Mouse (Mus musculus) retina, postnatal 7 days (tissue): Measurements from ENCODE around the gene Rsrc1.

Source experiments
- DNase-seq: peaks from one replicate; pipeline ENCODE4 v3.0.0-alpha.2; 2012; ENCODE audit warnings: low read depth, low spot score

Gene Rsrc1

DNA sequence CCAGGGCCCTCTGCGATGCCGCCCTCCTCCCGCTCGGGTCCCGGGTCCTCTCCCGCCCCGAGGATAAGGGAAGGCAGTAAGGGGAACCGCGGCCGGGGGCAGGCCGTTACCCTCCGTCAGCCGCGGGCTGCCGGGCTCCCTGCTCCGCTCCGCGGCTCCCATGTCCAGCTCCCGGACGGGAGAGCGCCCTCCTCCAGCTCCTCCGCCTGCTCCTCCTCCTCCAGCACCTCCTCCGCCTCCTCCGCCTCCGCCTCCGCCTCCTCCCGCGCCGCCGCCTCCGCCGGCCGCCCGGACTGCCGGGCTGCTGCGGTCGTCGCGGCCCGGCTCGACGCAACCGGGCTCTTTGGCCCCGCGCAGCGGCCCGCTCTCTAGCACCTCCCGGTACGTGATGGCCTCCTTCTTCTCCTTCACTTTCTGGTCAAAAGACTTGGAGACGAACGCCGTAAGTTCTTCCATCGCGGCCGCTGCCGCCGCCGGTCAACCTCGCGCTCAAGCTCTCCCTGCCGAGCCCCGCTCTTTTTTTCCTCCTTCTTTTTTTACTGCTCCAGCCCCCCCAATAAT is at the start of gene Rsrc1:
Gene Rsrc1, plus strand, starts transcription at position 290 of the 561 bp plus-strand sequence.
- no peak for DNase-seq

- no peak for DNase-seq
Observed at GRCm38 (mm10) chr3:66939675-66940074, 41.5 kb upstream of the Rsrc1 start.

DNA sequence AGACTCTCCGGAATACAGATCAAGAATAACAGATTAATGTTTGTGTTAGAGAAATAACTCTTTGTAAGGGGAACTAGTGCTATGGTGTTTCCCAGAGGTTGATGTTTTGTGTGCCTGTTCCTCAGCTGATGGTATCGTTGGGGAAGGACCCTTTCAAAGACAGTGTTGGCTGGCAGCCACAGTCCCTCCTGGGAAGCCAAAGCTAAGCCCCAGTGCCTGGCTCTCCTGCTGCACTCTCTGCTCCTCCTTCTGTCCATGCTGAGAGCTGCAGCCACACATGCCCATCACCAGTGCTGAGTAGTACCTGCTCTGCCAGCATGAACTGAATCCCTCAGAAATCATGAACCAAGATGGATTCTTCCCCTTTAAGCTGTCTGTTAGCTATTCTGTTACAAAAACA is 26.1 kb upstream of the Rsrc1 start:
- no peak for DNase-seq

GRCm38 (mm10) chr3:66959972-66960371 is 21.2 kb upstream of the Rsrc1 start:
- no peak for DNase-seq

DNA sequence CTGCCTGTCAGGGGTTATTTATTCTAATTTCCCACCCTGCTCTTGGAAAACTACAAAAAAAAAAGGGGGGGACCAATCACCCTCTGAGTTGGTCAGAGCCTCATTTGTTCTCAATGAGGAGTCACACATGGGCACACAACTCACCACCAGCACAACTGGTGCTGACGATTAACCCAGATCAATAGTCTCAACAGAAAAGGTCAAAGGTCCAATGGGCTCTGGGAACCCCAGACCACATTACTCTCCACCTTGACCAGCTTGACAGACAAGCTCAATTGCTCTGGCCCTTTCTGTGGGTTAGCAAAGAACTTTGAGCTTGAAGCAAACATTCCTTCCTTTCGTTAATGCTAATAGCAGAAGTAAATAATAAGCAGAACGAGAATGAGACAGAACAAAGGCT is 16.3 kb upstream of the Rsrc1 start:
- no peak for DNase-seq

DNA sequence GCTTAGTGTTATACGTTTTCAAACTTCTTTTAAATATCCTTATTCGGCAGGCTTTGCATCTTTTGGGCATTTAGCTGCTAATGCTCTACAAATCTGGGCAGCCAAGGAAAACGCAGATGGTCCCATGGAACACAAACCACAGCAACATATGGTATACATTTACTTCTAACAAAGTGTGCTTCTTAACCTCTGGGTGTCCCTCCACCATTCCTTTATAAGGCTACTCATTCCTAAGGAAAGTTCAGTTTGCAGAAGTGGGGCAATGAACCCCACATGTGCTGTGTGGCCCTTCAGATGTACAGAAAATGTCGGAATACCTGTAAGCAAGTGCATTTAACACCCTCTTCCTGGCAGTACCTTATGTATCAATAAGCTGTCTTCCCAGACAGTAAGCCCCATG is 13.7 kb upstream of the Rsrc1 start:
- no peak for DNase-seq

DNA sequence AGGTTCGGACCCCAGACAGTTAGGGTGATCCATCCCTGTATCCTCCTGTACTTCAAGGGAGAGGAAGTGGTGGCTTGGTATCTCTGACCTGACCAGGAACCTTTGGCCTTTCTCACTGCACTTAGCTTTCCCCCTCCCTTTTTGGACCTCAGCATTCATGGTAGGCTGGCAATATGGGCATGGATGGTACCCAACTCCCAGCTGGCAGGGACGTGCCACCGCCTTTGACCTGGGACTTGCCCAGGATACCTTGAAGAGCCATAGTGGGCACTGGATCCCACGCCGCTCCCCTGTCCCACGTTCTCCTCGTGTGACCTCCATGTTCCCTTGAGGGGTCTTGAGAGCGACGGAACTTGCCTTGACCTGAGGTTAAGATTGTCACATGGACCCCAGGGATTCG is 10.9 kb upstream of the Rsrc1 start:
- DNase-seq = no peak

DNA sequence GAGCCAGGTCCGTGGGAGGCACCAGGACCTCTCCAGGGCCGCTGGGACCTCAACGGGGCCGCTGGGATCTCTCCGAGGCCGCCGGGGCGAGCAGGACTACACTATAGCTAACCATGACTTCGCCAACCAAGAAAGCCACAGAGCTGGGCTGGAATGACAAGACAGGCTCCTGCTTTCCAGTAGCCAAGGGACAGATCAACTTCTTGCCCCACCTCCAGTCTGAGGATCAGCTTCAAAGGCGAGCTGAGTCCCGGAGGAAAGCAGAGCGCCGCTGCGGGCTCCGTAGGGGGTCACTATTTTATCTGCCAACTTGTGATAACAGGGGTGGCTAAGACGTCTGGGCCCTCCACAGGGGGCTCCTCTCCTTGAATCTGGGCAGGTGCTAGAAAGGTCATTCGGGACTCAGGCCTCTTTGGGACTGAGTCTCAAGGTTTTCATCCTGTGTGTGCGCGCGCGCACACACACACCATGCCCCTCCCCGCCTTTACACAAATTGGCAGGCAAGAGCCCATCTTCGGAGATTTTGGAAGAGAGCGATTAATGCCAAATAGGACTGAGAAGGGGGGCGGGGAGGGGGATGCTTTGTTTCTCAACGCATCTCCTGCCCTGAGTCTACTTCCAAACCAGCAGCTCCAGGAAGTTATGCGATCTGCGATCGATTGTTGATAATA is 10.4 kb upstream of the Rsrc1 start:
- no peak for DNase-seq

DNA sequence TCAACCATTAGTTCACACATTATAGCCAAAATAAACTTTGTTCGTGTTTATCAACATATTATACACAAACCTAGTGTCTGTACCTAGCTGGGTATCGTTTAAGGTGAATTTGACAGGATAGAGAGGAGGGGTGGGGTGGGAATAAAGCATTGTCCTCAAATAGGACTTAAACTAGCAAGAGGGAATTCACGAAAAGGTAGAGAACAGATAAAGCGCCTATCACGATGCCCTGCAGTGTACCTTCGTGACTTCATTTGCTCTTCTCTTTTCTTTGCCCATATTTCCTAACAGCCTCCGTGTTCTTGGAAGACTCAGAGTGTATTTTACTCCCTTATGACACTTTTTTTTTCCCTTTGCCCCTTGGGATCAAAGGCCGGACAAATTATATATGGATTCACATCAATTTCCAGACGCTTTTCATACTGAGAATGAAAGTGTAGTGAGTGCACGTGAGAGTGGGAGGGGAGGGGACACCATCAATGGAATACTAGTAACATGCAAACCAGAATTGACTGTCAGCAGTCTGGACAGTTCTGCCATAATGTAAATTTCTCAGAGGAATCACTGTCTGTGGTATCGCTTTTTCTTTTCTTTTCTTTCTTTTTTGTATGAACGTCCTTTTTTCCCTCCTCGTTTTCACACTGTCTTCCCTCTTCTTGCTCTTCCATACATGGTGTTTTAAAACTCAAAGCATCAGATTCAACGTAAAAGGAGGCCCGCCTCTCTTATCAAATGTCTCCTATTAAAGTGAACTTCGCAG is 8.8 kb upstream of the Rsrc1 start:
- no peak for DNase-seq

DNA sequence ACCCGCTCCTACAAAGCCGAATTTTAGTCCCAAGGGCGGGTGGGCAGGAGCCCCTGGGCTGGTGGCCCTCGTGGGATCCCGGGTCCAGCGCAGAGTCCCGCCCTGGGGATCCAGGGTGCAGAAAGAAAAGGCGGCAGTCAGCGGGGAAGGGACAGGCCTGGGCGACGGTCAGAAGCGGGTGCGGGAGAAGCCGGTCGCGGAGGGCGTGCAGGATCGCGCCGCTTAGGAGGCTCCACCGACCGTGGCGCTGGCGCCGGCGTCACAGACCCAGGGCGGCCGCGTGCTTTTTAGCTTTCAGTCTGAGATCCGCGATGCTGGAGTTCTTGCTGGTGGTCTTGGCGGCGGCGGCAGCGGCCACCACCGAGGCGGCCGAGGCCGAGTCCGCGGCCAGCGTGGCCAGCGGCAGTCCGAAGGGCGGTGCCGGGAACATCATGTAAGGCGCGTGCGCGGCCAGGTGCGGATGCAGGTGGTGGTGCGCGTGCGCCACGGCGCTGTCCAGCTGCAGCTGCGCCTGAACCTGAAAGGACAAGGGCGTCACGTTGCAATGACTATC is 7.7 kb upstream of the Rsrc1 start:
- DNase-seq = no peak

GRCm38 (mm10) chr3:66974501-66974900 is 6.7 kb upstream of the Rsrc1 start:
- DNase-seq = no peak

DNA sequence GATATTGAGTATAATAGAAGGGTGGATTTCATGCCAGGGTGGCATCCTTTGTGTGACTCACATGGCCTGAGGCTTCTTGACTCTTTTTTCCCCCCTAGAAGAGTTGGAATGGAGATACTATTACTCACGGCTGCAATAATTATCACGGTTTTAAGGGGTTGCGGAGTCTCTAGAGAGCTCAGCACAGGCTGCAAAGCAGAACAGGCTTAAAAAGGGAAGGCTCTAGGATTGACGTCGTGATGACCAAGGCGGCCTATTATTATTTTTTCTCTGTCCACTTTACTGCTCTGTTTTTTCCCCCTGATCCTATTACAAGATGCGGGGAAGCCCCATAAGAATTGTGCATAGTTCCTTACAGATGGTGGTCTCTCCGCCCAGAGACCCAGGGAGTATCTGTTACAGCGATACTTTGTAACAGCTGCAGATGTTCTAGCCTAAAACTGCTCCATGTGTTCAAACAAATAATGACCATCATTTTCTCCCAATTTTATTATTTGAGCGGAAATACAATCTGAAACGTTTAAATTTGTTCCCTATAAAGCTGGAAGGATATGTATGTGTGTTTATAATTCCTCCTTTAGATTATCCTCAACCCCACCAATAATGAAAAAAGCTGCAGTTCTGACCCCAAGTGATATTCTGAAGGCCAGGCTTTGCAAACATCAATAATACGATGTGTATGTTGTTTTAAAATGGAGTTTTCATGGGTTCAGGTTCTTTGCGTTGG is 4.1 kb upstream of the Rsrc1 start:
- DNase-seq = no peak

DNA sequence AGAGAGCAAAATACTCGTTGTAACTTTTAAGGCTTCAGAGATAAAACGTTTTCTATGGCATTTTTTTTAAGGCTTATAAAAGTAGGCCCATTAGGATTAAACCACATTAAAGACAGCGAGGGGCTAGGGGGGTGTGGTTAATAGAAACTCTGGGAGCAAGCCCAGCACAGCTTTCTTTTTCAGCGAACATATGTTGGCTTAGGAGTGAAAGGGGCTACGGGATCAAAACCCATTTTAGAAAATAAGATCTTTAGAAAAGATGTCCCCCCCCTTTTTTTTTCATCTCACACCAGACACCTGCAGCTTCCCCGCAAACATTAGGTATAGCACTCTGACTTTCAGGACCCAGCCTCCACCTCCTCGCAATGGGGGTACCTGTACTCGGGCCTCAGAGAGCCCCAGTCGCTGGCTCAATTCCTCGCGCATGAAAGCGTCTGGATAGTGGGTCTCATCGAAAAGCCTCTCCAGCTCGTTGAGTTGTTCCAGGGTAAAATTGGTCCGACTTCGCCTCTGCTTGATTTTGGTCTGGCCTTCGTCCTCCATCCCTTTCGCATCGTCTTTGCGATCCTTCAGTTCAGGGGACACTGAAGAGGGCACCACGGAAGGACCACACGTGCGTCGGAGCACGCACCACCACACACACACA is 3.3 kb upstream of the Rsrc1 start:
- DNase-seq = no peak

DNA sequence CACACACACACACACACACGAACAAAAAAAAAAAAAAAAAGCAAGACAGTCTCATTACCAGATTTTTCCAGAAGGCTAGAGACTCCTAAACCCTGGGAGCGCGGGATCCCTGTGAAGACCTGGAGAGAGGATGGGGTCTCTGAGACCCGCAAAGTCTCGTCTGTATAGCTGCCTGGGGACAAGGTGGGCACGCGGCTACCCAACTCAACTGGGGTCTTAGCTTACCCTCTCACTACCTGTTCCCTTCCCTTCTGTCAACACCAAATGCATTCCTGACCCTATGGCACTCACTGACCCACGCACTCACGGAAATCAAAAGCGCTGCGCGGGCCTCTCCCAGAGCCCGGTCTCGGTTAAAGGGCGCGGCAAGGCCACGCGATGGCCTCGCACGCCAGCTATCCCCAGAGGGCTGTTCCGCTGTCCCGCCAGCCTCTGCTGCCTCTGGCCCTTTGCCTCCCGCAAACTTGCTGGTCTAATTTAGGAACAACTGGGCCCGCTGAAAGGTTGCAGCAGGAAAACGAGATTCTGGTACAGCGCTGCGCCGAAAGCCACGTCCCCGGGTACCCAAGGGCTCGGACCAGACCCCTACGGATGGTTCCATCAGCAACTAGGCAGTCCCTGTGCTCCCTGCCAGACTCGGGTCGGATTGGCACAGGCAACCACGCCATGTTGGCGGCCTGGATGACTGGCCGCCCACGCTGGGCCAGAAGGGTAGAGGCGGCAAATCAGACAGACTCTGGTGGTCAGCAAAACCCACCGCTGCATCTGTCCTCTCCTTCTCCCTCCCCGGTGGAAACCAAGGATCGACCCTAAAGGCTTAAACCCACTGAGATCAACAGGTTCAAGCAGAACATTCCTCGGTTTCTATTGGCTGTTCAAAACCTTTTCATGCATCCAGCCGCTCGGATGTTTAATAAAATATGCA is 2.5 kb upstream of the Rsrc1 start:
- no peak for DNase-seq

- no peak for DNase-seq
Observed at GRCm38 (mm10) chr3:66979491-66979890, 1.7 kb upstream of the Rsrc1 start.

GRCm38 (mm10) chr3:66980111-66980975 is 847 bp upstream of the Rsrc1 start:
- DNase-seq = no peak

DNA sequence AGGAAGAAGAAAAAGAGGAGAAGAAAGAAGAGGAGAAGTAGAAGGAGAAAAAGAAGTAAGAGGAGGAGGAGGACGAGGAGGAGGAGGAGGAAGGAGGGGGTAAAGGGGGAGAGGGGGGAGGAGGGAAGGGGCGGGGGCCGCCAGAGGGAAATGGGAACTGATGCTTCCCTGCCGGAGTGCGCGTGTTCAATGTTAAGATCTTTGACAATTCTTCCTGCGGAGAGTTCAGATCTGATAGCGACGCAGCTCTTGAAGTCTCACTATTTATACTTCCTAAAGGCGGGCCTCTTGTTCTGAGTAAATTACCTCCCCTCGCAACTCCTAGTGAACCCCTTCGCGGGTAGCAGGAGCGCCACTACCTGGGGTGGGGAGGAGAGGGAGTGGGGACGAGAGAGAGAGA is 516 bp downstream of the Rsrc1 start, which contains the start of gene Shox2:
Gene Shox2, minus strand, starts transcription at position 66 of the 400 bp plus-strand sequence.
- no peak for DNase-seq

DNA sequence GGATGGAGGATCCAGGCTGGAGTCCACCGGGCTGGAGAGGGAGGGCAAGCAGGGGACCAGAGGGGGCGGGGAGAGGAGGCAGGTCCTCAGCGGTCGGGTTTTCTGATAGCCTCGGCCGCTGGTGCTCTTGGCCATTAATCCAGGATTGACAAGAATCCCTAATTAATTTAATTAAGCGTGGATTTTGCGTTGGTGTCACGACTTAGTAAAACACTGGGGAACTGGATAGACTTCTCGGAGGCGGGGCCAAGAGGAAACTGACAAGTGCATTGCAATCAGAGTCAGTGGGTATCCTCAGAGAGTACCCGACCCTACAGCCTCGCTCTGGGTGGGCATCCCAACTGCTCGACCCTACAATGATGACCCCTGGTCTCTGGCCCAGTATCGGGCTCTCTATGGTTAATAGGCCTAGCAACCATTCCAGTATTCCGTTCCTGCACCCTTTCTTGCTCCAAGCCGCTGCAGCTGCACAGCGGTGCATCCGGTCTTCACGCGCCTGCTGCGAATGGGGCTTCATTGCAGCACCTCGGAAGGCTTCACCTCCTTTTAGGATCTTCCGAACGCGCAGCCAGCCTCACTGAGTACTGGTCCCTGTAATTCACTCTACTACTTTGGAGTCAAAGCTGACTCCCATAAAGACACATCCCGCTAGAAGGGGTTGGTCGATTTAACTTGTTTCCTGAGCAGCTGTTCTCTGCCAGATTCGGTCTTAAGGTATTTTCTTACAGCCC is 1.2 kb downstream of the Rsrc1 start:
- DNase-seq = no peak

DNA sequence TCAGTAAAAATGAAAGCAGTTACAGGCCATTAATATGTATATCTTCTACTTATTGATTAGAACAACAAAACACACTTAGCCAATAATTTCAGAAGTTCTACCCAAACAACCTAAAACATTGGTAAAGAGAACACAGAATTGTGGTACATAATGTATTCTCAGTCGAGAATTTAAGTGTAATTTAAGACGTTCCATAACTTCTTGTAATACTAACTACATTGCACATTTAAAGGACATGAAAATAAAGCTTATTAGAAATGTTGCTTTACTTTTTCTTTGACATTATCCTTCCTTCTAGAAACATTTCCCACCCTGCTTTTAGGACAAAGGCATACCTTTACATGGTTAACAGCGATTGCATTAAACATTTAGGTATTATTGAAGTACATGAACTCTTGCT is 2.3 kb downstream of the Rsrc1 start:
- DNase-seq = no peak
